Mouse (Mus musculus): ENCODE results near the gene A930002H24Rik. TPM values are rescaled to one million over a fixed set of nuclear protein-coding genes. Genes with fewer than 3 reads are reported as not detected.

Gene A930002H24Rik
- polyA plus RNA-seq, 1 experiment: not detected

GRCm38 (mm10) chr17:63813552-63813951 is 50.0 kb downstream of the A930002H24Rik start:
- H3K27ac ChIP-seq (replicated peaks; ENCODE audit: low read depth, low read length): no peak overlapping the region
- no peak overlapping the region for H3K4me3 ChIP-seq (ENCODE audit: insufficient read depth, low read depth, low read length)
- H3K4me1 ChIP-seq (ENCODE audit: control insufficient read depth, insufficient read depth, insufficient read length, low read length): no peaks in the 10 kb centered on the region

Other genes starting within 250 kb of the A930002H24Rik start
- 9.9 and 10.2 TPM in 2 replicates for gene Fer, start 729 bp downstream of the A930002H24Rik start, polyA plus RNA-seq (2012; ENCODE audit: insufficient read depth, insufficient read length, missing spikeins)